Mouse (Mus musculus) embryonic stem cell, embryonic (primary cell): ENCODE data around the gene Mast2.

ENCODE experiments used
- CTCF ChIA-PET, 4 experiments: fragments of 300-600 bp in 2 of 4; fragments of 350-600 bp in 2 of 4; sonication (Branson Sonifier 250); formaldehyde crosslinking; loops; one replicate each; lab custom pipeline; 2022; ENCODE audit warnings: inconsistent platforms in 2 of 4; lab: Charles Lee
- POLR2A ChIA-PET, 4 experiments: fragments of 300-600 bp in 2 of 4; fragments of 350-600 bp in 2 of 4; sonication (Branson Sonifier 250); formaldehyde crosslinking; loops; one replicate each; lab custom pipeline; 2022; ENCODE audit warnings: antibody characterized with exemption in 4 of 4, inconsistent platforms in 1 of 4; lab: Charles Lee

Gene Mast2

GRCm38 (mm10) chr4:116464126-116464981, at the start of gene Mast2:
Gene Mast2 (minus strand): TSS chr4:116464183.
- ChIA-PET POLR2A (interaction anchor here in 3 of 4 experiments (0.6 to 1.9 kb wide), 7 partner anchors 11 to 52 kb away, joined by 3 to 6 read pairs (median 4); partner anchors contain the start of gene Ipp (in 2 of the 3)), CTCF (interaction anchor here in 2 of 4 experiments (0.5 to 1.4 kb wide), 2 partner anchors 15 to 18 kb away, joined by 3 read pairs; no protein-coding TSS in a partner anchor)

GRCm38 (mm10) chr4:116507425-116508218, 43.6 kb upstream of the Mast2 start, which contains the start of gene Ipp:
Gene Ipp (plus strand): TSS chr4:116507549.
- ChIA-PET POLR2A (interaction anchor here (0.6 to 5.0 kb wide), 47 partner anchors 8 to 453 kb away, joined by 3 to 24 read pairs (median 4); partner anchors contain the start of genes Gpbp1l1 (in 3 of the 4), Mast2 (in 2 of the 4), Pik3r3 (in 2 of the 4) and Prdx1 (in 2 of the 4)), CTCF (interaction anchor here in 2 of 4 experiments (0.5 to 1.4 kb wide), 7 partner anchors 9 to 85 kb away, joined by 3 to 4 read pairs (median 3); partner anchors contain the start of gene Gpbp1l1 (in 1 of the 2))

GRCm38 (mm10) chr4:116506886-116507424, 43.0 kb upstream of the Mast2 start:
- POLR2A ChIA-PET = interaction anchor here (0.6 to 5.0 kb wide), 45 partner anchors 9 to 452 kb away, joined by 3 to 24 read pairs (median 4); partner anchors contain the start of genes Gpbp1l1 (in 3 of the 4), Mast2 (in 2 of the 4), Pik3r3 (in 2 of the 4) and Prdx1 (in 2 of the 4)

GRCm38 (mm10) chr4:116499978-116500377, 36.0 kb upstream of the Mast2 start:
- ChIA-PET POLR2A (interaction anchor here in 1 of 4 experiments (1.2 kb wide), 1 partner anchor 36 kb away, joined by 3 read pairs; the partner anchor contains the start of gene Mast2), CTCF (no interaction called here)

More at GRCm38 (mm10) chr4:116506886-116507424, 43.0 kb upstream of the Mast2 start:
- CTCF ChIA-PET = interaction anchor here in 2 of 4 experiments (0.5 to 1.4 kb wide), 7 partner anchors 9 to 84 kb away, joined by 3 to 4 read pairs (median 3); partner anchors contain the start of gene Gpbp1l1 (in 1 of the 2)

GRCm38 (mm10) chr4:116493646-116494045, 29.7 kb upstream of the Mast2 start:
- ChIA-PET POLR2A (no interaction called here), CTCF (no interaction called here)

- POLR2A ChIA-PET = interaction anchor here in 1 of 4 experiments (0.6 to 1.7 kb wide), 2 partner anchors 8 to 16 kb away, joined by 3 to 4 read pairs; no protein-coding TSS in a partner anchor
- CTCF ChIA-PET = no interaction called here
Observed at GRCm38 (mm10) chr4:116492460-116492859, 28.5 kb upstream of the Mast2 start.

GRCm38 (mm10) chr4:116491886-116492285, 27.9 kb upstream of the Mast2 start:
- POLR2A ChIA-PET = interaction anchor here in 2 of 4 experiments (0.6 to 1.7 kb wide), 4 partner anchors 8 to 27 kb away, joined by 3 to 5 read pairs (median 4); partner anchors contain the start of genes Ipp (in 1 of the 2) and Mast2 (in 1 of the 2)
- CTCF ChIA-PET = interaction anchor here in 1 of 4 experiments (0.8 kb wide), 1 partner anchor 365 kb away, joined by 3 read pairs; no protein-coding TSS in a partner anchor

- POLR2A ChIA-PET = interaction anchor here in 2 of 4 experiments (1.1 to 1.7 kb wide), 4 partner anchors 16 to 27 kb away, joined by 3 to 5 read pairs (median 4); partner anchors contain the start of genes Ipp (in 1 of the 2) and Mast2 (in 1 of the 2)
- CTCF ChIA-PET = interaction anchor here in 2 of 4 experiments (0.8 to 0.9 kb wide), 2 partner anchors 16 to 366 kb away, joined by 3 read pairs; partner anchors contain the start of gene Ipp (in 1 of the 2)
Observed at GRCm38 (mm10) chr4:116491119-116491536, 27.1 kb upstream of the Mast2 start.

- POLR2A ChIA-PET = interaction anchor here in 2 of 4 experiments (0.6 kb wide), 2 partner anchors 32 to 378 kb away, joined by 3 read pairs; no protein-coding TSS in a partner anchor
Observed at GRCm38 (mm10) chr4:116483476-116483875, 19.5 kb upstream of the Mast2 start.

GRCm38 (mm10) chr4:116481322-116481721, 17.3 kb upstream of the Mast2 start:
- ChIA-PET CTCF (interaction anchor here in 1 of 4 experiments (0.6 kb wide), 1 partner anchor 351 kb away, joined by 3 read pairs; no protein-coding TSS in a partner anchor), POLR2A (no interaction called here)

More at GRCm38 (mm10) chr4:116483476-116483875, 19.5 kb upstream of the Mast2 start:
- CTCF ChIA-PET = no interaction called here

GRCm38 (mm10) chr4:116463231-116464125, 505 bp downstream of the Mast2 start:
- CTCF ChIA-PET = interaction anchor here in 2 of 4 experiments (0.5 to 1.4 kb wide), 2 partner anchors 15 to 17 kb away, joined by 3 read pairs; no protein-coding TSS in a partner anchor
- POLR2A ChIA-PET = interaction anchor here in 3 of 4 experiments (0.6 to 2.5 kb wide), 12 partner anchors 10 to 221 kb away, joined by 3 to 8 read pairs (median 4); partner anchors contain the start of genes Ipp (in 2 of the 3), Prdx1 (in 1 of the 3) and Tmem69 (in 1 of the 3)

GRCm38 (mm10) chr4:116461943-116462342, 2.0 kb downstream of the Mast2 start:
- ChIA-PET CTCF (interaction anchor here in 1 of 4 experiments (0.8 kb wide), 1 partner anchor 13 kb away, joined by 4 read pairs; no protein-coding TSS in a partner anchor), POLR2A (interaction anchor here in 3 of 4 experiments (0.7 to 2.5 kb wide), 10 partner anchors 12 to 240 kb away, joined by 3 to 8 read pairs (median 4); partner anchors contain the start of genes Ipp (in 2 of the 3), Pik3r3 (in 1 of the 3), Prdx1 (in 1 of the 3) and Tmem69 (in 1 of the 3))

GRCm38 (mm10) chr4:116451553-116451952, 12.4 kb downstream of the Mast2 start:
- CTCF ChIA-PET = no interaction called here
- POLR2A ChIA-PET = interaction anchor here in 1 of 4 experiments (1.2 kb wide), 1 partner anchor 78 kb away, joined by 3 read pairs; no protein-coding TSS in a partner anchor

- CTCF ChIA-PET = no interaction called here
Observed at GRCm38 (mm10) chr4:116449951-116450350, 14.0 kb downstream of the Mast2 start.

GRCm38 (mm10) chr4:116448673-116449072, 15.3 kb downstream of the Mast2 start:
- ChIA-PET CTCF (interaction anchor here (0.5 to 3.4 kb wide), 17 partner anchors 10 to 435 kb away, joined by 3 to 14 read pairs (median 4); partner anchors contain the start of genes Ipp (in 1 of the 4) and Mast2 (in 1 of the 4)), POLR2A (interaction anchor here in 2 of 4 experiments (0.7 to 2.1 kb wide), 7 partner anchors 9 to 227 kb away, joined by 3 to 8 read pairs (median 4); partner anchors contain the start of genes Mast2 (in 1 of the 2) and Pik3r3 (in 1 of the 2))

More at GRCm38 (mm10) chr4:116449951-116450350, 14.0 kb downstream of the Mast2 start:
- POLR2A ChIA-PET = interaction anchor here in 1 of 4 experiments (0.9 to 1.2 kb wide), 3 partner anchors 9 to 20 kb away, joined by 3 to 7 read pairs (median 3); no protein-coding TSS in a partner anchor
